Mouse (Mus musculus): ENCODE measurements around the gene Cebpb.

DNA sequence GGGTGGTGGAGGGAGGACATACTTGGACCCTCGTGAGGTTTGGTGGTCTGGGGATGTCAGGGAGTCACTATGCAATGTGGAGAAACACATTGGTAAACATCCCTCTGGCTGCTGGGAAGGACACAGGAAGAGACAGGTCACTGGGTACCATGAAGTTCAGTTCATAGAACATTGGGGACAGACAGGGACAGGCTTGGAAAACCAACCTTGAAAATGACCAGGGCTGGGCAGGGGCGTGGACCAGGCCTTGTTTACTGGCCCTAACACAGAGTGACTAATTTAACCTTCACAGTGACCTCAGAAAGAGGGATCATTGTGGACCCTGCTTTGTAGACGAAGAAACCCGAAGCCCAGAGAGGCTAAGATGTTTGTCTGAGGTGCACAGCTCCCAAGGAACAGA lies 30.8 kb downstream of the Cebpb start:
- no peak for TF ChIP-seq CTCF (IDR thresholded peaks at IDR 0.05; ENCODE audit: low read depth)
- TF ChIP-seq EP300 (IDR thresholded peaks at IDR 0.05; ENCODE audit: low read depth): peak; percentile 32; the same call in 1 of the 2 replicates

Data from liver, postnatal 0 days (tissue).